ENCODE assay signal across 7 mouse cellular contexts in the genomic region with DNA sequence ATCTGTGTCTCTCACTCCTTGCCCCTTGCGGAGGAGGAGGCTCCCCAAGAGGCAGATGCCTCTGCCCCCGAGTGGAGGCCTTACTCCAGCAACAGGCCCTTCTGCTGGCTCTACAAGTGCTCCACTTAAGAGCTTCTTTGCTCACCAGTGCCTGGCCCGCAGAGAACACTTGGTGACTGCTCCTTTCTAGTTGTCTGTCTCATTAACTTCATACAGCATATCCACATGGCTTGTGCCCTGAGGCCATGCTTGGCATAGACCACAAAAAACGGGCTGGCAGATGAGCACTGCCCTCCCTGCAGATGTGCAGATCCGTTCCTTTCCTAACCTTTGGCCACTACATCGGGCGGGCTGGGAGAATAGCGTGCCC. TPM values are rescaled to one million over a fixed set of nuclear protein-coding genes. Genes with fewer than 3 reads are reported as not detected.
DNase-seq lines count a peak whose midpoint lies in the region; ATAC-seq lines count a peak whose summit lies in the region.

No protein-coding gene starts in this region.

- no peak overlapping the region for H3K9ac ChIP-seq in lung, embryonic 16.5 days (ENCODE audit: low read length)
- no peak overlapping the region; the same call in 1 of the 2 replicates for H3K9ac ChIP-seq in forebrain, embryonic 14.5 days (ENCODE audit: low read length)
- no peak overlapping the region for H3K9ac ChIP-seq in limb, embryonic 12.5 days (replicated peaks)
- H3K9ac ChIP-seq in stomach, embryonic 16.5 days (ENCODE audit: low read length) = no peak overlapping the region

- no peak overlapping the region for H3K27ac ChIP-seq in lung, embryonic 16.5 days (ENCODE audit: low read length)
- no peak overlapping the region for H3K27ac ChIP-seq in forebrain, embryonic 14.5 days (ENCODE audit: low read depth, low read length)
- H3K27ac ChIP-seq in limb, embryonic 12.5 days = no peak overlapping the region
- no peak overlapping the region for H3K27ac ChIP-seq in stomach, embryonic 16.5 days (ENCODE audit: low read length)

- H3K9me3 ChIP-seq in lung, embryonic 16.5 days (ENCODE audit: control insufficient read depth, low read length) = no peaks in the 10 kb centered on the region
- H3K9me3 ChIP-seq in forebrain, embryonic 14.5 days (replicated peaks; ENCODE audit: control insufficient read depth, low read length) = no peaks in the 10 kb centered on the region
- H3K9me3 ChIP-seq in limb, embryonic 12.5 days = no peaks in the 10 kb centered on the region
- H3K9me3 ChIP-seq in stomach, embryonic 16.5 days (replicated peaks; ENCODE audit: control insufficient read depth, low read length) = no peaks in the 10 kb centered on the region

- H3K27me3 ChIP-seq in lung, embryonic 16.5 days (ENCODE audit: control insufficient read depth, insufficient read depth, low read depth, low read length) = no peaks in the 10 kb centered on the region; the same call in 1 of the 2 replicates
- no peaks in the 10 kb centered on the region for H3K27me3 ChIP-seq in forebrain, embryonic 14.5 days (replicated peaks; ENCODE audit: control insufficient read depth, insufficient read depth, low read length)
- H3K27me3 ChIP-seq in limb, embryonic 12.5 days = peaks cover 41% of the 10 kb centered on the region
- H3K27me3 ChIP-seq in stomach, embryonic 16.5 days (ENCODE audit: control insufficient read depth, insufficient read depth, low read length) = peaks cover 5% of the 10 kb centered on the region; the same call in 1 of the 2 replicates

- no peak for DNase-seq in lung, postnatal 14 days
- no peak for DNase-seq in forebrain, embryonic 14.5 days (ENCODE audit: low spot score)
- no peak for DNase-seq in right cerebral cortex, postnatal 36 days (ENCODE audit: low spot score in 2 of 2)
- no peak for DNase-seq in thymus, postnatal 10 days (ENCODE audit: low spot score in 2 of 2)

- H3K4me2 ChIP-seq in lung, embryonic 16.5 days (ENCODE audit: low read depth, low read length) = peak overlapping the region; percentile 64; the same call in 1 of the 2 replicates
- peak overlapping the region; percentile 55; the same call in 1 of the 2 replicates for H3K4me2 ChIP-seq in forebrain, embryonic 14.5 days (ENCODE audit: low read length)
- peak overlapping the region; percentile 65 for H3K4me2 ChIP-seq in limb, embryonic 12.5 days
- H3K4me2 ChIP-seq in stomach, embryonic 16.5 days (ENCODE audit: low read depth, low read length) = peak overlapping the region; percentile 68

- WGBS in lung, embryonic 16.5 days = 54% methylated on average over 7 of the region's 8 CpGs
- 61% methylated on average over 8 of the region's 8 CpGs for WGBS in forebrain, embryonic 14.5 days
- 62% methylated on average over 8 of the region's 8 CpGs for WGBS in limb, embryonic 12.5 days
- 59% methylated on average over 8 of the region's 8 CpGs for WGBS in stomach, embryonic 16.5 days

- no peak for ATAC-seq in lung, embryonic 16.5 days (ENCODE audit: low read depth)
- ATAC-seq in forebrain, embryonic 14.5 days = no peak; the same call in 1 of the 2 replicates
- no peak for ATAC-seq in limb, embryonic 12.5 days (ENCODE audit: insufficient number of reproducible peaks, insufficient read depth, low FRiP score, low TSS enrichment, low read depth)
- ATAC-seq in stomach, embryonic 16.5 days (ENCODE audit: insufficient read depth, low FRiP score) = no peak

- H3K36me3 ChIP-seq in lung, embryonic 16.5 days (ENCODE audit: control insufficient read depth, insufficient read depth, low read length) = no peaks in the 10 kb centered on the region
- no peaks in the 10 kb centered on the region for H3K36me3 ChIP-seq in forebrain, embryonic 14.5 days (ENCODE audit: control insufficient read depth, insufficient read depth, low read length)
- no peaks in the 10 kb centered on the region for H3K36me3 ChIP-seq in limb, embryonic 12.5 days
- no peaks in the 10 kb centered on the region for H3K36me3 ChIP-seq in stomach, embryonic 16.5 days (ENCODE audit: control insufficient read depth, insufficient read depth, low read length)

- no peak overlapping the region for H3K4me3 ChIP-seq in lung, embryonic 16.5 days (ENCODE audit: low read length)
- H3K4me3 ChIP-seq in forebrain, embryonic 14.5 days (ENCODE audit: low read depth, low read length) = peak overlapping the region; percentile 47
- H3K4me3 ChIP-seq in limb, embryonic 12.5 days (replicated peaks) = peak overlapping the region; percentile 57
- H3K4me3 ChIP-seq in stomach, embryonic 16.5 days (replicated peaks; ENCODE audit: low read length) = peak overlapping the region; percentile 56; the same call in 1 of the 2 replicates

- H3K4me1 ChIP-seq in lung, embryonic 16.5 days (replicated peaks; ENCODE audit: control insufficient read depth, insufficient read depth, low read length) = no peaks in the 10 kb centered on the region
- no peaks in the 10 kb centered on the region for H3K4me1 ChIP-seq in forebrain, embryonic 14.5 days (ENCODE audit: control insufficient read depth, insufficient read depth, low read length)
- no peaks in the 10 kb centered on the region for H3K4me1 ChIP-seq in limb, embryonic 12.5 days (replicated peaks)
- H3K4me1 ChIP-seq in stomach, embryonic 16.5 days (ENCODE audit: control insufficient read depth, insufficient read depth, low read length) = no peaks in the 10 kb centered on the region

RNA-seq across cellular contexts. Expression of gene 1700018G05Rik, which starts 6.2 kb away (rescaled TPM):
- polyA plus RNA-seq in lung, embryonic 16.5 days (2015; fragmentation: Nextera tagmentation; extraction: Ambion mirVana) = not detected in 2 replicates
- polyA plus RNA-seq in forebrain, embryonic 14.5 days (2014; fragmentation: Nextera tagmentation; extraction: Ambion mirVana) = not detected in 2 replicates
- not detected in 2 replicates for polyA plus RNA-seq in limb, embryonic 12.5 days (2016; fragmentation: Nextera tagmentation; extraction: Ambion mirVana)
- polyA plus RNA-seq in stomach, embryonic 16.5 days (2015; fragmentation: Nextera tagmentation; extraction: Ambion mirVana) = not detected in 2 replicates

RNA-seq across cellular contexts. Expression of gene 1700011M02Rik, which starts 25.7 kb away (rescaled TPM):
- polyA plus RNA-seq in lung, embryonic 16.5 days (2015; fragmentation: Nextera tagmentation; extraction: Ambion mirVana) = not detected in 2 replicates
- polyA plus RNA-seq in forebrain, embryonic 14.5 days (2014; fragmentation: Nextera tagmentation; extraction: Ambion mirVana) = not detected in 2 replicates
- polyA plus RNA-seq in limb, embryonic 12.5 days (2016; fragmentation: Nextera tagmentation; extraction: Ambion mirVana) = not detected in 2 replicates
- not detected in 2 replicates for polyA plus RNA-seq in stomach, embryonic 16.5 days (2015; fragmentation: Nextera tagmentation; extraction: Ambion mirVana)

RNA-seq across cellular contexts. Expression of gene Dmrtc1a, which starts 25.9 kb away (rescaled TPM):
- 0.59 and 0.87 TPM in 2 replicates for polyA plus RNA-seq in lung, embryonic 16.5 days (2015; fragmentation: Nextera tagmentation; extraction: Ambion mirVana)
- polyA plus RNA-seq in forebrain, embryonic 14.5 days (2014; fragmentation: Nextera tagmentation; extraction: Ambion mirVana) = 1.6 and 2.2 TPM in 2 replicates
- 0.86 and 1.1 TPM in 2 replicates for polyA plus RNA-seq in limb, embryonic 12.5 days (2016; fragmentation: Nextera tagmentation; extraction: Ambion mirVana)
- polyA plus RNA-seq in stomach, embryonic 16.5 days (2015; fragmentation: Nextera tagmentation; extraction: Ambion mirVana) = 0.79 and 1.3 TPM in 2 replicates
